ENCODE assay signal across 29 mouse cellular contexts in genomic region chr12:31087060-31087459, GRCm38 (mm10). TPM values are rescaled to one million over a fixed set of nuclear protein-coding genes. Genes with fewer than 3 reads are reported as not detected.
A peak's percentile ranks its signal among the peaks of the same experiment; 100 is the strongest.
DNase-seq lines count a peak whose midpoint lies in the region; ATAC-seq and TF ChIP-seq lines count a peak whose summit lies in the region.
"Had no signal": no experiment of that assay in that cellular context is flagged by ENCODE, and none has a peak within 500 bp of the region (broad histone marks: within the 10 kb centered on the region; RNA-seq: fewer than 3 reads in every experiment).

No protein-coding gene starts in this region.

- H3K4me1 ChIP-seq in MEL (ENCODE audit: control insufficient read depth in 1 of 2, insufficient read depth in 2 of 2, low read length in 2 of 2), result peaks cover 5 to 26% of the 10 kb centered on the region in 2 experiments
- peaks cover 44% of the 10 kb centered on the region for H3K4me1 ChIP-seq in liver, embryonic 12.5 days
- H3K4me1 ChIP-seq in liver, postnatal 0 days (ENCODE audit: insufficient read depth), result peaks cover 23% of the 10 kb centered on the region
- H3K4me1 ChIP-seq: hindbrain, embryonic 15.5 days; limb, embryonic 13.5 days; neural tube, embryonic 13.5 days had no signal

- peaks cover 0 to 17% of the 10 kb centered on the region in 2 experiments; a peak in 2 of 4 replicates for H3K36me3 ChIP-seq in MEL (ENCODE audit: control insufficient read depth in 1 of 2, insufficient read depth in 2 of 2, low read length in 2 of 2)
- no peaks in the 10 kb centered on the region for H3K36me3 ChIP-seq in liver, embryonic 12.5 days
- no peaks in the 10 kb centered on the region for H3K36me3 ChIP-seq in liver, postnatal 0 days (replicated peaks; ENCODE audit: insufficient read depth, low read length)
- H3K36me3 ChIP-seq: forebrain, embryonic 10.5 days; heart, embryonic 12.5 days; hindbrain, embryonic 15.5 days; limb, embryonic 13.5 days; midbrain, embryonic 10.5 days; neural tube, embryonic 13.5 days had no signal

- no peak overlapping the region for H3K4me2 ChIP-seq in liver, embryonic 12.5 days
- no peak overlapping the region for H3K4me2 ChIP-seq in liver, postnatal 0 days (ENCODE audit: low read depth, low read length)
- H3K4me2 ChIP-seq: heart, embryonic 12.5 days; hindbrain, embryonic 15.5 days; limb, embryonic 13.5 days; neural tube, embryonic 13.5 days had no signal

- TF ChIP-seq POLR2A in MEL (IDR thresholded peaks at IDR 0.05; ENCODE audit: control insufficient read depth in 1 of 2, insufficient read depth in 1 of 2, low read depth in 1 of 2, low read length in 2 of 2, poor library complexity in 1 of 2), result no peak

- H3K4me3 ChIP-seq in MEL (ENCODE audit: control insufficient read depth in 1 of 2, insufficient read depth in 1 of 2, low read depth in 2 of 2, low read length in 2 of 2), result no peak overlapping the region
- H3K4me3 ChIP-seq in liver, embryonic 12.5 days, result no peak overlapping the region
- H3K4me3 ChIP-seq in liver, postnatal 0 days (ENCODE audit: low read depth, low read length), result no peak overlapping the region
- H3K4me3 ChIP-seq: forebrain, embryonic 10.5 days; heart, adult 2 months; heart, embryonic 12.5 days; hindbrain, embryonic 15.5 days; limb, embryonic 13.5 days; midbrain, embryonic 10.5 days; neural tube, embryonic 13.5 days had no signal

- no peak overlapping the region for H3K9ac ChIP-seq in MEL (ENCODE audit: control insufficient read depth, low read depth, low read length, poor library complexity, severe bottlenecking)
- no peak overlapping the region for H3K9ac ChIP-seq in liver, embryonic 12.5 days
- no peak overlapping the region for H3K9ac ChIP-seq in liver, postnatal 0 days (replicated peaks)
- H3K9ac ChIP-seq: heart, embryonic 12.5 days; hindbrain, embryonic 15.5 days; limb, embryonic 13.5 days; neural tube, embryonic 13.5 days had no signal

- H3K27ac ChIP-seq in MEL (ENCODE audit: control insufficient read depth, low read depth, low read length), result peak overlapping the region; percentile 22; the same call in 1 of the 2 replicates
- 0 out of 2 replicates have a peak overlapping the region, but pooled peaks have one; percentile 20 for H3K27ac ChIP-seq in liver, embryonic 12.5 days
- no peak overlapping the region for H3K27ac ChIP-seq in liver, postnatal 0 days (ENCODE audit: low read depth)
- H3K27ac ChIP-seq: forebrain, embryonic 10.5 days; heart, adult 2 months; hindbrain, embryonic 15.5 days; limb, embryonic 13.5 days; macrophage; midbrain, embryonic 10.5 days; neural tube, embryonic 13.5 days had no signal

- no peaks in the 10 kb centered on the region for H3K27me3 ChIP-seq in MEL (ENCODE audit: control insufficient read depth in 1 of 2, insufficient read depth in 2 of 2, low read length in 2 of 2)
- no peaks in the 10 kb centered on the region for H3K27me3 ChIP-seq in liver, embryonic 12.5 days (replicated peaks)
- H3K27me3 ChIP-seq in liver, postnatal 0 days (ENCODE audit: insufficient read depth, low read length), result no peaks in the 10 kb centered on the region
- H3K27me3 ChIP-seq: heart, embryonic 12.5 days; hindbrain, embryonic 15.5 days; limb, embryonic 13.5 days; neural tube, embryonic 13.5 days had no signal

- TF ChIP-seq RAD21 in MEL (IDR thresholded peaks at IDR 0.05; ENCODE audit: low read depth, low read length), result no peak

- peak; percentile 73 for DNase-seq in MEL (ENCODE audit: low read depth, low spot score)
- DNase-seq in liver, postnatal 0 days, result peak; percentile 39
- no peak for DNase-seq in T-cell, adult 2 months (ENCODE audit: low spot score)
- no peak for DNase-seq in adipocyte (ENCODE audit: low spot score)
- no peak for DNase-seq in left cerebral cortex, adult 18-20 months (ENCODE audit: low spot score in 2 of 2)
- DNase-seq: adrenal gland, postnatal 10 days; cerebellum, adult 11 months; cerebellum, postnatal 25 days; heart, adult 2 months; kidney, adult 11 months; kidney, postnatal 14 days; layer of hippocampus, adult 9-11 months; lung, adult 2 months; lung, postnatal 10 days; thymus, postnatal 36 days had no signal

- no peaks in the 10 kb centered on the region for H3K79me2 ChIP-seq in MEL (ENCODE audit: control insufficient read depth, insufficient read depth, low read length, poor library complexity)

- TF ChIP-seq CTCF in MEL (IDR thresholded peaks at IDR 0.05 in 2 of 3, conservative IDR thresholded peaks at IDR 0.05 in 1 of 3; ENCODE audit: control insufficient read depth in 1 of 3, insufficient read depth in 1 of 3, low read depth in 2 of 3, low read length in 3 of 3, poor library complexity in 1 of 3, severe bottlenecking in 1 of 3), result no peak
- TF ChIP-seq CTCF in liver, postnatal 0 days (IDR thresholded peaks at IDR 0.05; ENCODE audit: low read depth), result no peak

- ATAC-seq in common myeloid progenitor, adult 5-6 weeks (replicated peaks; ENCODE audit: low read depth, poor library complexity, severe bottlenecking), result peak; percentile 85
- peak; percentile 87 for ATAC-seq in liver, embryonic 12.5 days
- ATAC-seq in liver, postnatal 0 days, result peak; percentile 75
- ATAC-seq: CD4-positive, CD25-positive, alpha-beta regulatory T cell, adult 4 months; forebrain, embryonic 16.5 days; inflammation-experienced regulatory T-cells, adult 6 months had no signal

- TF ChIP-seq EP300 in MEL (IDR thresholded peaks at IDR 0.05; ENCODE audit: low read depth in 1 of 2, low read length in 2 of 2), result peak; percentile 80 to 82
- peak; percentile 66 for TF ChIP-seq EP300 in liver, postnatal 0 days (IDR thresholded peaks at IDR 0.05; ENCODE audit: low read depth)

- H3K9me3 ChIP-seq in MEL (replicated peaks; ENCODE audit: insufficient read depth, low read length), result no peaks in the 10 kb centered on the region
- H3K9me3 ChIP-seq in liver, embryonic 12.5 days (replicated peaks), result no peaks in the 10 kb centered on the region
- H3K9me3 ChIP-seq in liver, postnatal 0 days (ENCODE audit: low read length), result no peaks in the 10 kb centered on the region
- H3K9me3 ChIP-seq: forebrain, embryonic 10.5 days; heart, embryonic 12.5 days; hindbrain, embryonic 15.5 days; limb, embryonic 13.5 days; midbrain, embryonic 10.5 days; neural tube, embryonic 13.5 days had no signal

- 45% methylated on average over 4 of the region's 4 CpGs for WGBS in liver, embryonic 12.5 days (ENCODE audit: insufficient replicate concordance)
- WGBS in liver, postnatal 0 days (ENCODE audit: insufficient replicate concordance), result 58% methylated on average over 4 of the region's 4 CpGs

TF ChIP-seq in MEL, 35 proteins besides CTCF, POLR2A, EP300 and RAD21:
- TF ChIP-seq UBTF (IDR thresholded peaks at IDR 0.05; ENCODE audit: borderline replicate concordance, insufficient read depth, low read depth, low read length) (no peak), MAX (IDR thresholded peaks at IDR 0.05; ENCODE audit: low read length) (peak; percentile 91), TBP (IDR thresholded peaks at IDR 0.05; ENCODE audit: low read depth, low read length) (0 out of 2 replicates have a peak, but pooled peaks have one; percentile 15), MXI1 (IDR thresholded peaks at IDR 0.05; ENCODE audit: low read depth, low read length) (peak; percentile 49; the same call in 1 of the 2 replicates), USF1 (IDR thresholded peaks at IDR 0.05; ENCODE audit: low read depth, low read length) (peak; percentile 42; the same call in 1 of the 2 replicates), CHD1 (IDR thresholded peaks at IDR 0.05; ENCODE audit: low read depth, low read length) (no peak), RCOR1 (IDR thresholded peaks at IDR 0.05; ENCODE audit: low read depth, low read length) (no peak), MYC (IDR thresholded peaks at IDR 0.05; ENCODE audit: low read depth, low read length) (peak; percentile 78), TAL1 (IDR thresholded peaks at IDR 0.05; ENCODE audit: low read length) (peak; percentile 90), BHLHE40 (IDR thresholded peaks at IDR 0.05; ENCODE audit: borderline replicate concordance, low read depth, low read length) (peak; percentile 25; the same call in 1 of the 2 replicates), NRF1 (IDR thresholded peaks at IDR 0.05; ENCODE audit: insufficient read depth, low read depth, low read length, poor library complexity, severe bottlenecking) (no peak), TCF12 (IDR thresholded peaks at IDR 0.05; ENCODE audit: low read depth, low read length) (peak; percentile 87), GATA1 (IDR thresholded peaks at IDR 0.05; ENCODE audit: low read depth, low read length) (peak; percentile 72), ETS1 (IDR thresholded peaks at IDR 0.05; ENCODE audit: low read depth, low read length) (peak; percentile 83), KAT2A (conservative IDR thresholded peaks at IDR 0.05; ENCODE audit: low read depth, low read length) (no peak), HCFC1 (IDR thresholded peaks at IDR 0.05; ENCODE audit: low read depth, low read length) (no peak)
TF ChIP-seq in MEL: peak in this region for 10.

RNA-seq across cellular contexts. Expression of gene Fam110c, which starts 13.4 kb away (rescaled TPM):
- total RNA-seq in MEL (2012; rRNA removed), result 0.04 TPM in 1 of 2 replicates, not detected in the other
- under 1 TPM in 1 of 2 experiments, not detected in 1; 0.40 TPM for polyA plus RNA-seq in MEL (2012; ENCODE audit: insufficient read depth in 1 of 2, insufficient read length in 2 of 2, low read depth in 1 of 2, low replicate concordance in 2 of 2, missing spikeins in 1 of 2)
- total RNA-seq in common myeloid progenitor, adult 5-6 weeks (2017), result 0.63 and 2.5 TPM in 2 replicates
- 1.3 and 1.4 TPM in 2 replicates for polyA plus RNA-seq in liver, embryonic 12.5 days (2016; fragmentation: Nextera tagmentation; extraction: Ambion mirVana)
- polyA plus RNA-seq in liver, postnatal 0 days (2015; fragmentation: Nextera tagmentation; extraction: Ambion mirVana), result 6.9 and 7.2 TPM in 2 replicates
- not detected for total RNA-seq in left cerebral cortex, adult 18-20 months (2021)
- total RNA-seq: gastrocnemius, adult 8-10 months; left cerebral cortex, postnatal 14 days had no signal

Comparison
In these comparisons a context has a peak if more than half of its experiments do, and no peak if none do; other contexts are left out.
1. DNase-seq: peak in MEL (single experiment) and liver, postnatal 0 days (single experiment); none in T-cell, adult 2 months (single experiment), adipocyte (single experiment) and left cerebral cortex, adult 18-20 months (0 of 2).
2. Peak in every context shown above with its lines, with median percentiles within 50 percentile points of each other: ATAC-seq.